Mouse (Mus musculus): ENCODE results near the gene Snx29. TPM values are rescaled to one million over a fixed set of nuclear protein-coding genes. Genes with fewer than 3 reads are reported as not detected.

The Snx29 gene
- polyA plus RNA-seq, 1 experiment = not detected

- Histone ChIP-seq H3K4me3 (ENCODE audit: insufficient read depth, low read depth, low read length) (no peak overlapping the region), H3K4me1 (ENCODE audit: control insufficient read depth, insufficient read depth, low read length) (peaks cover 5% of the 10 kb centered on the region), H3K27ac (ENCODE audit: insufficient read depth, low read depth, low read length) (no peak overlapping the region)
- TF ChIP-seq POLR2A (IDR thresholded peaks at IDR 0.05; ENCODE audit: insufficient read depth, low read depth, low read length) (no peak), CTCF (IDR thresholded peaks at IDR 0.05; ENCODE audit: insufficient read depth, low read depth, low read length) (no peak)
Observed at GRCm38 (mm10) chr16:11588689-11589088, 266.0 kb downstream of the Snx29 start.

- H3K4me3 ChIP-seq (ENCODE audit: insufficient read depth, low read depth, low read length) = no peak overlapping the region
- no peak for TF ChIP-seq POLR2A (IDR thresholded peaks at IDR 0.05; ENCODE audit: insufficient read depth, low read depth, low read length)
- TF ChIP-seq CTCF (IDR thresholded peaks at IDR 0.05; ENCODE audit: insufficient read depth, low read depth, low read length) = no peak
- H3K27ac ChIP-seq (ENCODE audit: insufficient read depth, low read depth, low read length) = no peak overlapping the region
- 69% methylated on average over 2 of the region's 2 CpGs for WGBS
- peaks cover 5% of the 10 kb centered on the region for H3K4me1 ChIP-seq (ENCODE audit: control insufficient read depth, insufficient read depth, low read length)
Observed at GRCm38 (mm10) chr16:11589336-11589735, 266.6 kb downstream of the Snx29 start.

GRCm38 (mm10) chr16:11589782-11590695, 267.3 kb downstream of the Snx29 start:
- H3K4me3 ChIP-seq (ENCODE audit: insufficient read depth, low read depth, low read length) = no peak overlapping the region
- 92% methylated on average over 10 of the region's 10 CpGs for WGBS
- no peak overlapping the region for H3K27ac ChIP-seq (ENCODE audit: insufficient read depth, low read depth, low read length)
- peaks cover 5% of the 10 kb centered on the region for H3K4me1 ChIP-seq (ENCODE audit: control insufficient read depth, insufficient read depth, low read length)
- TF ChIP-seq CTCF (IDR thresholded peaks at IDR 0.05; ENCODE audit: insufficient read depth, low read depth, low read length) (no peak), POLR2A (IDR thresholded peaks at IDR 0.05; ENCODE audit: insufficient read depth, low read depth, low read length) (no peak)

- Histone ChIP-seq H3K4me1 (ENCODE audit: control insufficient read depth, insufficient read depth, low read length) (peaks cover 4% of the 10 kb centered on the region), H3K4me3 (ENCODE audit: insufficient read depth, low read depth, low read length) (no peak overlapping the region), H3K27ac (ENCODE audit: insufficient read depth, low read depth, low read length) (no peak overlapping the region)
- 97% methylated on average over 3 of the region's 3 CpGs for WGBS
- TF ChIP-seq CTCF (IDR thresholded peaks at IDR 0.05; ENCODE audit: insufficient read depth, low read depth, low read length) = no peak
- TF ChIP-seq POLR2A (IDR thresholded peaks at IDR 0.05; ENCODE audit: insufficient read depth, low read depth, low read length) = no peak
Observed at GRCm38 (mm10) chr16:11596599-11596998, 273.9 kb downstream of the Snx29 start.

- 53% methylated on average over 7 of the region's 7 CpGs for whole genome bisulfite sequencing
- TF ChIP-seq POLR2A (IDR thresholded peaks at IDR 0.05; ENCODE audit: insufficient read depth, low read depth, low read length) = no peak
- no peak for TF ChIP-seq CTCF (IDR thresholded peaks at IDR 0.05; ENCODE audit: insufficient read depth, low read depth, low read length)
- peak overlapping the region; percentile 34; the same call in 1 of the 2 replicates for H3K27ac ChIP-seq (ENCODE audit: insufficient read depth, low read depth, low read length)
- no peak overlapping the region for H3K4me3 ChIP-seq (ENCODE audit: insufficient read depth, low read depth, low read length)
- H3K4me1 ChIP-seq (ENCODE audit: control insufficient read depth, insufficient read depth, low read length) = peaks cover 7% of the 10 kb centered on the region
Observed at GRCm38 (mm10) chr16:11597769-11598168, 275.1 kb downstream of the Snx29 start.

GRCm38 (mm10) chr16:11599523-11599922, 276.8 kb downstream of the Snx29 start:
- TF ChIP-seq POLR2A (IDR thresholded peaks at IDR 0.05; ENCODE audit: insufficient read depth, low read depth, low read length) = no peak
- TF ChIP-seq CTCF (IDR thresholded peaks at IDR 0.05; ENCODE audit: insufficient read depth, low read depth, low read length) = no peak
- peaks cover 7% of the 10 kb centered on the region for H3K4me1 ChIP-seq (ENCODE audit: control insufficient read depth, insufficient read depth, low read length)
- no peak overlapping the region for H3K27ac ChIP-seq (ENCODE audit: insufficient read depth, low read depth, low read length)
- WGBS = 37% methylated on average over 3 of the region's 3 CpGs
- no peak overlapping the region for H3K4me3 ChIP-seq (ENCODE audit: insufficient read depth, low read depth, low read length)

GRCm38 (mm10) chr16:11601336-11602082, 278.8 kb downstream of the Snx29 start:
- H3K4me1 ChIP-seq (ENCODE audit: control insufficient read depth, insufficient read depth, low read length) = peaks cover 10% of the 10 kb centered on the region
- no peak overlapping the region for H3K4me3 ChIP-seq (ENCODE audit: insufficient read depth, low read depth, low read length)
- no peak overlapping the region for H3K27ac ChIP-seq (ENCODE audit: insufficient read depth, low read depth, low read length)
- 97% methylated on average over 1 of the region's 1 CpGs for WGBS
- no peak for TF ChIP-seq CTCF (IDR thresholded peaks at IDR 0.05; ENCODE audit: insufficient read depth, low read depth, low read length)
- TF ChIP-seq POLR2A (IDR thresholded peaks at IDR 0.05; ENCODE audit: insufficient read depth, low read depth, low read length) = no peak

GRCm38 (mm10) chr16:11603667-11604422, 281.1 kb downstream of the Snx29 start:
- TF ChIP-seq CTCF (IDR thresholded peaks at IDR 0.05; ENCODE audit: insufficient read depth, low read depth, low read length) = no peak
- no peak for TF ChIP-seq POLR2A (IDR thresholded peaks at IDR 0.05; ENCODE audit: insufficient read depth, low read depth, low read length)
- 84% methylated on average over 5 of the region's 5 CpGs for WGBS
- Histone ChIP-seq H3K4me3 (ENCODE audit: insufficient read depth, low read depth, low read length) (no peak overlapping the region), H3K27ac (ENCODE audit: insufficient read depth, low read depth, low read length) (no peak overlapping the region), H3K4me1 (ENCODE audit: control insufficient read depth, insufficient read depth, low read length) (peaks cover 10% of the 10 kb centered on the region)
